Mouse (Mus musculus): ENCODE results near the gene Nfasc. TPM values are rescaled to one million over a fixed set of nuclear protein-coding genes. Genes with fewer than 3 reads are reported as not detected.

Gene Nfasc
- polyA plus RNA-seq, 1 experiment = 0.67 TPM

DNA sequence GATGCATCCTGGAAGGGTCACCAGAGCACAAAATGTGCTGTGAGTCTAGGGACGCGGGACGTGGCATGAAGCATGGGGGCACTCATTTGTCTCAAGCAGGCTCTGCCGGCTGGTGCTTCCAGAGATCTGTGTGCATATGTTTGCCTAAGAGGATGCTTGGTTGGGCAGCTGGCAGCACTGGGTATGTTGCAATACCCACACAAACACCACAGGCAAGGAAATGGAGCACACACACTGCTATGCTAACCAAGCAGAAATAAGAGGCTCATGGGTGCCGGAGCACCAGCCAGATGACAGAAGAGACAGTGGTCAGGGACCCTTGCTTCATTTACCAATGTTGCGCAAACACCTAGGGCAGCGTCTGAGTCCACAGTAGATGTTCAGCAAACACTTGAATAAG is 25.8 kb upstream of the Nfasc start:
- TF ChIP-seq POLR2A (IDR thresholded peaks at IDR 0.05; ENCODE audit: low read depth, low read length) (no peak), CTCF (IDR thresholded peaks at IDR 0.05; ENCODE audit: borderline replicate concordance, insufficient read depth, low read length) (no peak)
- no peaks in the 10 kb centered on the region for H3K4me1 ChIP-seq (ENCODE audit: control insufficient read depth, insufficient read depth, low read length)
- no peak overlapping the region for H3K4me3 ChIP-seq (ENCODE audit: insufficient read depth, low read length)
- H3K27ac ChIP-seq (ENCODE audit: insufficient read depth, low read length) = no peak overlapping the region

DNA sequence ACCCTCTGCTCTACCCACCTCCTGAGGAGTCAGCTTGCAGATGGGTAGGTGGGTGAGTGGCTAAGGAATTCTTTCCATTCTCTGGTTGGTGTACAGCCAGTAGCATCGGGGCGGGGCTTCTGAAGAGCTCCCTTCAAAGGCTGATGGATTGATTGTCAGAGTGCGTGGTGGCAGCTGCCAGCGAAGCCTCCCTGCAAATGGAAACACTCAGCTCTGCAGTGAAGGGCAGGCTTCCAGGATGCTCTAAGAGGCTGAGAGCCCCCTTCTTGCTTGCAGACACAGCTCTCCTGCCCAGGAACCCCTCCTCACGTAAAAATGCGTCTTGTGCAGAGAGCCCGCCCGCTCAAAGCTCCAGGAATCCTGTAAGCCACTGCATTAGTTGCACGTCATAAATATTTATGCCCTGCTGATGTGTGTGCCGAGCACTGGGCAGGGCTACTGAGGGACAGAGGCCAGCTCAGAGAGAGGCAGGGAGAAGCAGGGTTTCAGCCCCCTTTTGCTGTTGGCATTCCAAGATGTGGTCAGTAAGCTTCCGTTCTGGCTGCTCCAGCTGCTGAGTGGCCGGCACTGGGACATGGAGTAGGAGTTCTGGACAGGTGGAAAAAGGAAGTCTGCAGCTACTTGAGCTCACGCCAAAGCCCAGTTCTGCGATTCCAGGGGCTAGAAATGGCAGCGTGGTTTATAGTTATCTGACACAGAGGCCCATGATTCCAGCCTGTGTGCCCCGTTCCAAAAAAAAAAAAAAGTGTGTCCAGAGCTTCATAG is 24.5 kb upstream of the Nfasc start:
- no peak overlapping the region for H3K27ac ChIP-seq (ENCODE audit: insufficient read depth, low read length)
- no peak overlapping the region for H3K4me3 ChIP-seq (ENCODE audit: insufficient read depth, low read length)
- TF ChIP-seq CTCF (IDR thresholded peaks at IDR 0.05; ENCODE audit: borderline replicate concordance, insufficient read depth, low read length) (no peak), POLR2A (IDR thresholded peaks at IDR 0.05; ENCODE audit: low read depth, low read length) (no peak)
- no peaks in the 10 kb centered on the region for H3K4me1 ChIP-seq (ENCODE audit: control insufficient read depth, insufficient read depth, low read length)

DNA sequence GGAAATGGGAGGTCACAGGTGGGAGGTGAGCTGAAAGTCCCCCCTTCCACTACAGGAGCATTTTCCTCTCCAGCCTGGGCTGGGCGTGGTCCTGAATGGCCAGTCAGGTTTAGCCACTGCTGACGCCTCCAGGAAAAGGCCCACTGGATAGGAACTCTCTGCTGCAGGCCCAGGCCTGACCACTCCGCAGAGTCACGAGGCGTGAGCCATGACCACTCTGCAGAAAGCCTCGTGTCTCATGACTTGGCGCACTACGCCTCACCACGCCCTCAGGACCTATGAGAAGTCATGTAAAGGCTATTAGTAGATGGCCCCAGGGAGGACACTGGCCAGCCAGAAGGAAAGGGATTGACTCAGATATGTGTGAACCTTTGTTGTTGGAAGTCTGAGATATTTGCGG is 23.6 kb upstream of the Nfasc start:
- Histone ChIP-seq H3K4me3 (ENCODE audit: insufficient read depth, low read length) (no peak overlapping the region), H3K27ac (ENCODE audit: insufficient read depth, low read length) (no peak overlapping the region), H3K4me1 (ENCODE audit: control insufficient read depth, insufficient read depth, low read length) (no peaks in the 10 kb centered on the region)
- TF ChIP-seq CTCF (IDR thresholded peaks at IDR 0.05; ENCODE audit: borderline replicate concordance, insufficient read depth, low read length) = no peak
- TF ChIP-seq POLR2A (IDR thresholded peaks at IDR 0.05; ENCODE audit: low read depth, low read length) = no peak

DNA sequence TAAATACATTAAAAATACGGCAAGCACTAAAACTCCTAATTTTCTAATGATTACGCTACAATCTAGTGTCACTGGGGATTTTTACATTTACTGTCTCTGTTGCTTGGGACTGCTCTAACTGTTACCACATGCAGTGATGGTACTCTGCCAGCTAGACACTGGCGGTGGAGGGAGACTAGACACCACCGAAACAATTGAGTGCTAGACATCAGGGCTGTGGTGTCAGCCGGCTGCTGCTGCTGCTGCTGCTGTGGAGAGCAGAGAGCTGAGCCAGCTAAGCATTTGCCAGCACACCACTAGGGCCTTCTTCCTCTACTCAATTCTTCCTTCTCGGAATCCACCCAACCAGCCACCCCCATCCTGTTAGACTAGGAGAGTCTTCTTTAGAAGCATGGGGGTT is 17.8 kb upstream of the Nfasc start:
- peaks cover 6% of the 10 kb centered on the region; the same call in 1 of the 2 replicates for H3K4me1 ChIP-seq (ENCODE audit: control insufficient read depth, insufficient read depth, low read length)
- no peak overlapping the region for H3K27ac ChIP-seq (ENCODE audit: insufficient read depth, low read length)
- no peak overlapping the region for H3K4me3 ChIP-seq (ENCODE audit: insufficient read depth, low read length)
- TF ChIP-seq POLR2A (IDR thresholded peaks at IDR 0.05; ENCODE audit: low read depth, low read length) (no peak), CTCF (IDR thresholded peaks at IDR 0.05; ENCODE audit: borderline replicate concordance, insufficient read depth, low read length) (no peak)

DNA sequence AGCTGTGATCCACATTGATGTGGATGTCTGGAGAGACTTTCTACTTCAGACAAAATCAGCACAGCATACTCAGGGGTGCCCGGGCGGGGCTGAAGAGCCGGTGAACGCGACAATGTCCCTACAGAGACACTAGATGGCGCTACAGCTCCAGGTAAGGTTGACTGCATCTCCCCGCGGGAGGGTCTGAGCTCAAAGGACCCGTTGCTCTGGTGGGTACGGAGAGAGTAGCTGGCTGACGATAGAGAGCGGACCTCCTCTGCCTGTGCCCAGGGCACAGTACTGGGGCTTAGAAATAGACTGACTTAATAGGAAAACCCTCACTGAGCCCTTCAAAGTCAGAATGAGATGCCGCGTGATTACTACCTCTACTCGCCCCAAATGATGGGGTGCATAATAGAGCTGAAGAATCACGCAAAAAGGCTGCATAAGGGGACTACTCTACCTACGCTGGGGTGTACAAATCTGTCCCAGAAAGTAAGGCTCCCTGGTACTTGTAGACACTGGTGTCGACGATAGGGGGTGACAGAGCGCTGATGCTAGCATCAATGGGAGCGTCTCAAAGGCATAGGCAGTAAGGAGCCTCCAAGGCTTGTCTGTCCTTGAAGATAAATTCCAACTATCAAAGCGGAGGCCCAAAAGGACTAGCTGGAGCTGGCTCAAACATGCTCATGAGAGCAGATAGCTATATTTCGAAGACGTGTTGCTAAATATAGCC is 17.2 kb upstream of the Nfasc start:
- TF ChIP-seq POLR2A (IDR thresholded peaks at IDR 0.05; ENCODE audit: low read depth, low read length) = no peak
- peak; percentile 89 for TF ChIP-seq CTCF (IDR thresholded peaks at IDR 0.05; ENCODE audit: borderline replicate concordance, insufficient read depth, low read length)
- Histone ChIP-seq H3K27ac (ENCODE audit: insufficient read depth, low read length) (no peak overlapping the region), H3K4me3 (ENCODE audit: insufficient read depth, low read length) (no peak overlapping the region), H3K4me1 (ENCODE audit: control insufficient read depth, insufficient read depth, low read length) (peaks cover 6% of the 10 kb centered on the region; the same call in 1 of the 2 replicates)

DNA sequence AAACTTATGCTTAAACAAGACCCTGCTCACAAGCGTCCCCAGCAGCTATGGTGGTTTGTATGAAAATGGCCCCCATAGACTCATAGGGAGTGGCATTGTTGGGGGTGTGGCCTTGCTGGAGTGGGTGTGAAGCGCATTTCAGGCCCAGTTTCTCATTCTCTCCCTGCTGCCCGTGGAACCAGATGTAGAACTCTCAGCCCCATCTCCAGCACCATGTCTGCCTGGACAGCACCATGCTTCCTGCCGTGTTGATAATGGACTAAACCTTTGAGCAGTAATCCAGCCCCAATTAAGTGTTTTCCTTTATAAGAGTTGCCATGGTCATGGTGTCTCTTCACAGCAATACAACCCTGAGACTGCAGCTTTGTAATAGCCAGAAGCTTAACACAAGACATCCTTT is 13.6 kb upstream of the Nfasc start:
- no peak for TF ChIP-seq CTCF (IDR thresholded peaks at IDR 0.05; ENCODE audit: borderline replicate concordance, insufficient read depth, low read length)
- Histone ChIP-seq H3K4me3 (ENCODE audit: insufficient read depth, low read length) (no peak overlapping the region), H3K27ac (ENCODE audit: insufficient read depth, low read length) (no peak overlapping the region), H3K4me1 (ENCODE audit: control insufficient read depth, insufficient read depth, low read length) (peaks cover 6% of the 10 kb centered on the region; the same call in 1 of the 2 replicates)

DNA sequence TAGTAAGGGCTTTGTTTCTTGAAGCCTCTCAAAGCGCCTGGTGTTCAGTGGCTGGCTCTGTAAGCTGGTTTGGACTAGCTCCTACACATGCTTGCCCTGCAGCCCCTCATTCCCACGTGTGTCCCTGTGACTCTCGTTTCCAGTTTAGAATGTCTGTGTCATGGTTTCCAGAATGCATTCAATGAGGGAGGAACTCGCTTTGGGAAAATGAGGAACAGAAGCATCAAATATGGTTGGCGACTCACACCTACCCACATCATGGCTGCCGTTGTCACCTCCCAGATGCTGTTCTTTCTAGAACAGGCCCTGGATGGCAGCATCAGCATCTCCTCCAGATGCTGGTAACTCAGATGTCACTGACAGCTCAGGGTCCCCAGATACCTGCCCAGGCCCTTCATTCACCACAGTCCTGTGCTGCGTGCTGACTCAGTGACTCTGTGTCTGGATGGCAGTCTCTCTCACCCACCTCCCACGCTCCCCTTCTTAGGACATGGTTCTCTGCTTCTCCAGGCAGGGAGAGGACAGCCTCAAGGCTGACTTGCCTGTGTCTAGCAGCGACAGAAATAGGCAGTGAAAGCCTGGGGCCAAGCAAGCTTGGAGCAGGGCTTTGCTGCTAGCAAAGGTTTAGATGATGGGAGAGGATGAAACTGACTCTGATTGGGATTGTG is 7.8 kb upstream of the Nfasc start:
- Histone ChIP-seq H3K4me1 (ENCODE audit: control insufficient read depth, insufficient read depth, low read length) (no peaks in the 10 kb centered on the region), H3K4me3 (ENCODE audit: insufficient read depth, low read length) (no peak overlapping the region), H3K27ac (ENCODE audit: insufficient read depth, low read length) (no peak overlapping the region)
- no peak for TF ChIP-seq CTCF (IDR thresholded peaks at IDR 0.05; ENCODE audit: borderline replicate concordance, insufficient read depth, low read length)
- TF ChIP-seq POLR2A (IDR thresholded peaks at IDR 0.05; ENCODE audit: low read depth, low read length) = no peak

DNA sequence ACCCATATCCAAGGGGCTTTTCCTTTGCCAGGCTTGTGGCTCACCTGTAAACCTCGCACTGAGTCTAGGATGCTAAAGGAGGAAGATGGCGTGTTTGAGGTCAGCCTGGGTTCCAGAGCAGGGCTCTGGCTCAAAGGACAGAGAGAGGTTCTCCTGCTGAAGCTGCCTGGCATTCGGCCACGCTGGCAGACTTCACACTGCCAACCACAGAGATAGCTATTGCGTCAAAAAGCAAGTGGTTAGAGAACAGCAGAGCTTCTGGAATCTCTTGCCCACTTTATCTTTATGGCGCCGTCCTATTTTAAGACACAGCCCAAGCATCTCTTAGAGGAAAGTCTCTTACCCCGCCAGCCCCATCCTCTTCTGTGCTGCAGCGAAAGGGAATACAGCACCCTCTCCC is 4.7 kb upstream of the Nfasc start:
- TF ChIP-seq POLR2A (IDR thresholded peaks at IDR 0.05; ENCODE audit: low read depth, low read length) (no peak), CTCF (IDR thresholded peaks at IDR 0.05; ENCODE audit: borderline replicate concordance, insufficient read depth, low read length) (no peak)
- H3K4me1 ChIP-seq (ENCODE audit: control insufficient read depth, insufficient read depth, low read length) = no peaks in the 10 kb centered on the region
- no peak overlapping the region for H3K27ac ChIP-seq (ENCODE audit: insufficient read depth, low read length)
- no peak overlapping the region for H3K4me3 ChIP-seq (ENCODE audit: insufficient read depth, low read length)

DNA sequence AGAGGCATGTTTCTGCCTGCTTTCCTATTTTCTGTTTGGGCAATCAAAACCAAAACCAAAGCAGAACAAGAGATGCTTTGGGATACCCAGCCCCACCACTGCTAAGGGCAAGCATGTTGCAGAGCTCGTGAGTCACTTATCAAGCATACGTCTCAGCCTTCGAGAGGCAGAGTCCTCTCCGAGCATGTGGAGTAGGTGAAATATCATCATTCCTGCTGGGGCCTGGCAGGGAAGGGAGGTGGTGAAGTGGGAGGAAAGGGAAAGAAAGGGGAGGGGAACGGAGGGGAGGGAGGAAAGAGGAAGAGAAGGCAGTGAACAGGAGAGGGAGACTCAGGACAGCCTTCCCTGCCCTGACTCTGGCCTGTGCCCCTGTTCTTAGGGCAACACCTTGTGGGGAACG is 4.0 kb upstream of the Nfasc start:
- TF ChIP-seq POLR2A (IDR thresholded peaks at IDR 0.05; ENCODE audit: low read depth, low read length) = no peak
- no peak for TF ChIP-seq CTCF (IDR thresholded peaks at IDR 0.05; ENCODE audit: borderline replicate concordance, insufficient read depth, low read length)
- Histone ChIP-seq H3K4me1 (ENCODE audit: control insufficient read depth, insufficient read depth, low read length) (no peaks in the 10 kb centered on the region), H3K4me3 (ENCODE audit: insufficient read depth, low read length) (no peak overlapping the region), H3K27ac (ENCODE audit: insufficient read depth, low read length) (no peak overlapping the region)

DNA sequence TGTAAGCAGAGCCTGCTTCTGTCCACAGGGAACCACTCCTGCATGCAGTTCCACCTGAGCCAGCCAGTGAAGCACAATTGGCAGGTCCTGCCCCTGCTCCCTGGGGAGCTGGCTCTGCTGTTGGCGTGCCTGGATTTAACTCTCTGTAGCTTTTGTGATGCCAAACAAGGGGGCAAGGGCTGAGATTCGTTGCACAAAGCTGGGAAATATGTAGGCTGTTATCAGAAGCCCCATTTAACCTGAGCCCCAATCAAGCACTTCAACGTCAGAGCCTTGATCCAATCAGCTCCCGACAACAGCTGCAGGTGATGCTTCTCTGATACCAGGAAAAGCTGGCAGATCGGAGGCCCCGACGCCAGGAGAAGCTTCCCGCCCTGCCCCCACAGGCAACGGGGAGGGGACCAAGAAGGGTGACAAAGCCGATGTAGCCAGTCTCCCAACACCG is 2.5 kb downstream of the Nfasc start:
- no peak for TF ChIP-seq POLR2A (IDR thresholded peaks at IDR 0.05; ENCODE audit: low read depth, low read length)
- TF ChIP-seq CTCF (IDR thresholded peaks at IDR 0.05; ENCODE audit: borderline replicate concordance, insufficient read depth, low read length) = no peak
- H3K4me3 ChIP-seq (ENCODE audit: insufficient read depth, low read length) = no peak overlapping the region
- no peaks in the 10 kb centered on the region for H3K4me1 ChIP-seq (ENCODE audit: control insufficient read depth, insufficient read depth, low read length)
- no peak overlapping the region for H3K27ac ChIP-seq (ENCODE audit: insufficient read depth, low read length)
